Mouse (Mus musculus): ENCODE data around the gene B230118H07Rik. TPM values are rescaled to one million over a fixed set of nuclear protein-coding genes. Genes with fewer than 3 reads are reported as not detected.
A peak's percentile ranks its signal among the peaks of the same experiment; 100 is the strongest.

The B230118H07Rik gene
- polyA plus RNA-seq (2012; rRNA removed), result 1.9 and 2.7 TPM in 2 replicates

DNA sequence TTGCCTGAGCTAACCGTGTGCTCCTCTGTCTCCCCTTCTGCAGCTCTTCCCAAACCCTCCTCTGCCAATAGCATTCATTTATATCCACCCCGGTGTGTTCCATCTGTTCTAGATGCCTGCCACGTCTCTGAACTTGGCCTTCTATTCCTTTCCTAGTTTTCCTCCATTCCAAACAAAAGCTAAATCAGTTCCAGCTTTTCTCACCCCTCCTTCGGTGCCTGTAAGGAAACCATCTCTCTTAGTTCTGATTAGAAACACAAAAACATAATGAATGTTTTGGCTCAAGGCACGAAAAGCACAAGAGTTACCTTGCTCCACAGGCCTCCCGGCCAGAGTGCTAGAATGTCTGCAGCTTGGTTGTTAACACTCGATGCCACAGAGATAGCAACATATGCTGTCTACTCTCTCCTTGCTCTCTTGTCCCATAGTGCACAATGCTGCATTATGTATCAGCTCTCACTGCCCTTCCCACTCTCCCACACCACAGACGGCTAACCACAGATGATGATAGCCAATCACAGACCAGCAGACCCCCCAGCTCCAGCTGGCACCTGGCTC, at the start of gene B230118H07Rik, which contains the start of gene Rag1:
Gene B230118H07Rik, minus strand, starts transcription at position 419 of the 558 bp plus-strand sequence.
Gene Rag1, minus strand, starts transcription at position 388 of the 558 bp plus-strand sequence.
- DNase-seq (ENCODE audit: low read depth, low spot score), result no peak
- 44% methylated on average over 8 of the region's 8 CpGs for WGBS

DNA sequence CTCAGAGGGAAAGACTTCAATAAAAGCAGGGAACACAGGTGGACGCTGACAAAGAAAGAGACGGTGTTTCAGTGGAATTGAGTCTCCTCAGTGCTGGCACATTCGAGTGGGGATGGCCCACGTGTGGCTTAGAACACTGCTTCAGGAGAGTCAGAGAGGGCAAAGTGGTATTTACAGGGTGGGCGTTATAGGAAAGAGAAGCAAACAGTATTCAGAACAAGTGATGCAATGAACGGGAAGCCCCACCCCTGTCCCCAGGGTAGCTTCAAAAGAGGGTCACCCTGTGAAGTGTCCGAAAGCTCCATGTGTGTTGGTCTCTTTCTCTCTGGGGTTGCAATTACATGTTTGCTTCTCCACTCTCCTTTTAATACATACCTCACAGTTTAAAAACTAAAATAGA, 46.3 kb upstream of the B230118H07Rik start:
- 81% methylated on average over 7 of the region's 7 CpGs for WGBS

DNA sequence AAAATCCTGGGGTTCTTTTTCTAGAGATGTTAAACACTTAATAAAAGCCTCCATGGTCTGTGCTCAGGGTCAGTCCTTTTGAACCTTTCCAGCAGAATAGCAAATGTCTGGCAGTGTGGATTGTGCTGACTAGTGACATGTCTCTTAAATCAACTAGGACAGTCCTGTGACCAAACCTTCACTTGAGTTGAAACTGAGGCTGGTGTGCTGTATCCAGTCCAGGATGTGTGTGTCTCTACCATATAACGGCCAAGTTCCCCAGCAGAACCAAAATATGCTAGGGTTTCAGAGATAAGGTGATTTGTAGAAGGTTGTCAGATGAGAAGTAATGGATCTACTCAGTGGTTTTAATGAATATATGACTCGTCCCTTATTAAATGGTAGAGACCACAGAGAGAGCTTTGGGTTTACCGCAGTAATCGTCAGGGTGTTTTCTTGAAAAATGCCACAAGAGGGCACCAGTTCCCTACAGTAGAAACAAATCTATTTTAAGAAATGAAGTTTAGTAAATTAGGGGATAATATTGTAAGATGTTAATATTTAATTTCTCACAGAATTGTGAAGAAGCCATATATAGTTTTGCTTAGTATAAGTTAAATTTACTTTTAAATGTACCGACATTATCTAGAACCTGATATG, 44.4 kb upstream of the B230118H07Rik start:
- DNase-seq (ENCODE audit: low read depth, low spot score), result no peak
- WGBS, result 54% methylated on average over 5 of the region's 5 CpGs

More for the DNA sequence above, 46.3 kb upstream of the B230118H07Rik start:
- no peak for DNase-seq (ENCODE audit: low read depth, low spot score)

DNA sequence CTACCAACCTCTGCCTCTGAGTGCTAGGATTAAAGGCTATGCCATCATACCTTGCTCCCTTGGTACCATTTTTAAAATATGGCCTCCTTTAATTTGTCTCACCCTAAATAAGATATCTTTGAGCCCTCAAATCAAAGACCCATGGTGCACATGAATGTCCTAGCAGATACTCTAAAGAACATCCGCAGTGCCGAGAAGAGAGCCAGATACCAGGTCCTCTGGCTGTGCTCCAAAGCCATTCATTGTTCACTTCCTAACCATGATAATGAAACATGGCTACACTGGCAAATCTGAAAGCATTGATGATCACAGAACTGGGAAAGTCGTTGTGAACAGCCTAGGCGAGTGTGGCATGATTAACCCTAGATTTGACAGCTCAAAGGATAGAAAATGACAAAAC, 43.7 kb upstream of the B230118H07Rik start:
- WGBS, result 52% methylated on average over 4 of the region's 4 CpGs
- DNase-seq (ENCODE audit: low read depth, low spot score), result no peak

DNA sequence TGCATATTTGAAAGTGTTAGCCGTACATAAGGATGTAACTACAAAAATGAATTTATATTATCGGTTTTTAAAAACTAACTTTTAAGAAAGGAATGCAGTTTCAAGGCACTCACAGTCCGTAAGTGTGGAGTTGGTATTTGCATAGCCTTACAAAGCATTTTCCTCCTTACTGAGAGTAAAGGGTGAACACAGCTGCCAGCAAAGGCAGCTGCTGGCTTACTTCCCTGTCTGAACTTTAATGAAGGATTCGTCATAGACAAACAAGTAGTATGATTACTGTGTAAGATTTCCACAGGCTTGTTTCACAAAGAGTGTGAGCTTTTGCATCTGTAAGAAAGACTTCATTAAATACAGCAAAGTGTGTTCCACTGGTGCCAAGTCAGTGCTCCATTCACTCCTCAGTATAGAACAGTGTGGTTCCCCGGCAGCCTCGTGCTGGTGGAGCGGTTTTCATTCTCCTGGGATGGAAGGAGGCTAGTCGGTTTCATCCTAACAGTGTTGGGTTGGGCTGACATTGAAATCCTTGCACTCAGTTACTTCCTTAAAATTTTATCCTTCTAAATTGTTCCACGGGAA, 41.0 kb upstream of the B230118H07Rik start:
- WGBS, result 77% methylated on average over 9 of the region's 9 CpGs
- DNase-seq (ENCODE audit: low read depth, low spot score), result no peak

DNA sequence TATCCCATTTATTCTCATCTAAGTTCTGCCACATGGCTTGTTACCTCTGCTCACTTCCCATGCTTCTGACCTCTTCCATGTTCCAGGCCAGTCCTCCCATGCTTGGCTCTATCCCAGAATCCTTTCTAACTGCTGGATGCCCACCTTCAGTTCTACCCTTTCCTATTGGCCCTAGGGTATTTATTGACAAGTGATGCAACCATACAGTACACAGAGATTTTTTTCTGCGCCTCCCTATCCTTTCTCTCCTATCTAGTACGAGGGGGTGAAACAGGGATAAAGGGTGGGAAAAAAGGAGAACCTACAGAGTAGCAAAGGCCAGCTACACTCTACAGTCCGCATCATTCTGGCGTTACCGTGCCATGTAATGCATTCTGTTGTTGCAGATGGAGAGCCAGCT, 38.7 kb upstream of the B230118H07Rik start:
- 91% methylated on average over 5 of the region's 5 CpGs for WGBS

DNA sequence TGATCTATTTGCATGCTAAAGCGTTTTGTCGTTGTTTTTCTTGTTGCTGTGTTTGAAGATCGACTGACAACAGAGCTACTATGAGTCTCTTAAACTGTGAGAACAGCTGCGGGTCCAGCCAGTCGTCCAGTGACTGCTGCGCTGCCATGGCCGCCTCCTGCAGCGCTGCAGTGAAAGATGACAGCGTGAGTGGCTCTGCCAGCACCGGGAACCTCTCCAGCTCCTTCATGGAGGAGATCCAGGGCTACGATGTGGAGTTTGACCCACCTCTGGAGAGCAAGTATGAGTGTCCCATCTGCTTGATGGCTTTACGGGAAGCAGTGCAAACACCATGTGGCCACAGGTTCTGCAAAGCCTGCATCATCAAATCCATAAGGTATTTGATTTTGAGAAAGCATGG, 35.1 kb upstream of the B230118H07Rik start:
- 72% methylated on average over 12 of the region's 12 CpGs for WGBS
- DNase-seq (ENCODE audit: low read depth, low spot score), result no peak

More for the DNA sequence above, 38.7 kb upstream of the B230118H07Rik start:
- DNase-seq (ENCODE audit: low read depth, low spot score), result no peak

DNA sequence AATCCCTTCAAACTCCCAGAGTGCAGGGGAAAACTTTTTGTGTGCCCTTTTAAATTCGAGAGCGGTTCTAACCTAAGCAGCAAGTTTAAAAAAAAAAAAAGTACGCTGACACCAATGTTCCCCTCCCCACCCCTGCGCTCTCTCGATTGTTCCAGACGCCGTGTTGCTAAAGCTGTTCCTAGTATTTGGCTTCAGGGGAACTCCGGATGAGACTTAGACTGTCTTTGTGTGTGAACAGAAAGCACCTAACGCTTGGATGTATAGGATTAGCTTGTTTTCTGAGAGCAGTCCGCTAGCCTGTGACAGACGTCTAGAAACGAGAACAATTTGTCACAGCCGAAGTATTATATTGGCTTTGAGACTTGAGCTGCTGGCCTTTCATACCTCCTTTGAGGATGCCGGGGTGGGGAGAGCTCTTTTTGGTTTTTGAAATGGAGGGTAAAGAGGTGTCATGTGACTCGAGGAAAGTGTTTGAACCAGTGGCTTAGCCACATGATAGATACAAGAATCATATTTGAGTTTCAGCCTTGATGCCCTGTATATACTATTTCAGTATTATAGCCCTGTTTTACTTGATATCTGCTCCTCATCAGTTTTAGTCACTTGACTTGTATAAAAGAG, 29.9 kb upstream of the B230118H07Rik start:
- DNase-seq (ENCODE audit: low read depth, low spot score), result no peak
- WGBS, result 3% methylated on average over 15 of the region's 15 CpGs

DNA sequence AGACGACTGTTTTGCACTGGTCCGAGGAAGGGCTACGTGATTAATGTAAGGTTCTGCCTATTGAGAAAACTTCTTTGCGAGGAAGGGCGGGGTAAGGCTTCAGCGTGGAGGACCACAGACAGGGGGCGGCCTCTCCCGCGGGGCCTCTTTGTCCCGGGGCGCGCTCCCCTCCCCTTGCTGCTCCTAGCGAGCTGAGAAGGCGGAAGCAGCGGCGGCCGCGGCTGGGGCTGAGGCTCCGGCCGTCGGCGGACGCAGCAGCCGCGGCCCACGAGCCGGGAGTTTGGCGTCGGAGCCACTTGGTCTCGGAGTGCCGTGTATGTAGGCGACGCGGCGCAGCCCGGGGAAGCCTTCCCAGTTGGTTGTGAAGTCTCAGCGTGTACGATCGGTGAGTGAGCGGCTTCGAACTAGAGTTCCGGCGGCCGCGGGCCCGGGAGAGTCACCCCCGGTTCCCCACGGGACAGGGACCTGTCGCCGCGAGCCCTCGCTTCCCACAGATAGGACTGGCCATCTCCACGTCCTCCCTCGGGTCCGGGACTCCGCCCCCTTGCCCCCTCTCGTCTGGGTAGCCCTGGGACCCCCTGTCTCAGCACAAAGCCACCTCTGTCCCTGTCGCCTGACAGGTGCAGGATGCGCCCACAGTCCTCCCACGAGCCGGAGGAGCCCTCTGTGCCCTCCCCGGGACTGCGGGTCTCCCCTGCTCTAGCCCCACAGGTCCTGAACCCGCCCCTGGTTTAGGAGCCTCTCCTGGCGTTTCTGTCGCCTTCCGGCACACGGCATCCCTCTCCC, 29.1 kb upstream of the B230118H07Rik start, which contains the start of gene Traf6:
Gene Traf6, plus strand, starts transcription at position 194 of the 786 bp plus-strand sequence.
- WGBS, result under 1% methylated on average over 67 of the region's 68 CpGs
- DNase-seq (ENCODE audit: low read depth, low spot score), result peak; percentile 27

DNA sequence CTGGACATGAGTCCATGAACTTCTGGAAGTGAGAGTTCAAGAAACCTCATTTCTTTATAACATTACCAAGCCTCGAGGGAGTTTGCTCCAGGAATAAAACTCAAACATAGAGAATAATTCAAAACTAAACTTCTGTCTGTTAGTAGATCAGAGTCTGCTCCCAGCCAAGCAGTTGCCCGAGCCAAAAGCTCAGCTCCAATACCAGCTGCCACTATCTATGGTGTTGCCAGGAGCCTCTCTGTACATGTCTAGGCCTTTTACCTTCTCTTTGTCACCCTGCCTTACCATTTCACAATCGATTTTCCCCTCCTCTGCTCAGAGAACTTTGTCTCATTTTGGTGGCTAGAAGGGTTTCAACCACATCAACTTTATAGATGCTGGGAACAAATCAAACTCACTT, 24.2 kb upstream of the B230118H07Rik start:
- no peak for DNase-seq (ENCODE audit: low read depth, low spot score)
- WGBS, result 56% methylated on average over 3 of the region's 3 CpGs

DNA sequence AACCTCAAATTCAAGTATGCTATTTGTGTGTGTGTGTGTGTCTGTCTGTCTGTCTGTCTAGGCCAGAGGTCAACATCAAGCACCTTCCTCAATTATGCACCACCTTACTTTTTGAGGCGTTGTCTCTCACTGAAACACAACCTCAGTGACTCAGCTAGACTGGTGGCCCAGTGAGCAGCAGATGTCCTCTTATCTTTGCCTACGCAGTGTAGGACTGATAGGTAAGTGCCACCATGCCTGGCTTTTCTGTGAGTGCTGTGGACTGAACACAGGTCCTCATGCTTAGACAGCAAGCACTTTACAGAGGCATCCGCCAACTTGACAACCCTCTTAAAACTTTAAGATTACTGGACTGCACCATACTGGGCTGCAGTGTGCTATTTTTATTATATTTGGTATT, 19.4 kb upstream of the B230118H07Rik start:
- DNase-seq (ENCODE audit: low read depth, low spot score), result no peak
- WGBS, result 80% methylated on average over 3 of the region's 3 CpGs

DNA sequence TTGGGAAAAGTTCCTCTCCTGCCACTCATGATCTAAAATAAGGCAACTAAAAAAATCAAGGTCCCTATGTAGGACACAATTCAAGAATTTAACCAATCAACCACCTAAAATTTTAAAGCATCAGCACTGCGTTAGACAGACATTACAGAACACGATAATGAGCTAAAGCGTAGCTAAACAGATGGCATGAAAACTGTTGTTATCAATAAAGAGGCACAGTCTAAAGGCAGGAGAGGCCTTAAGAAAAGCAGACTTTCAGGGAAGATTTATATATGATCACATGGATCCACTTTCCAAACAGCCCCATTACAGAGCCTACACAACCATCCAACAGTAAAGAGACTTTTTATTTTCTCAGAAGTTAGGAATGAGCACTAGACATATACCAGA, 16.4 kb upstream of the B230118H07Rik start:
- DNase-seq (ENCODE audit: low read depth, low spot score), result no peak

DNA sequence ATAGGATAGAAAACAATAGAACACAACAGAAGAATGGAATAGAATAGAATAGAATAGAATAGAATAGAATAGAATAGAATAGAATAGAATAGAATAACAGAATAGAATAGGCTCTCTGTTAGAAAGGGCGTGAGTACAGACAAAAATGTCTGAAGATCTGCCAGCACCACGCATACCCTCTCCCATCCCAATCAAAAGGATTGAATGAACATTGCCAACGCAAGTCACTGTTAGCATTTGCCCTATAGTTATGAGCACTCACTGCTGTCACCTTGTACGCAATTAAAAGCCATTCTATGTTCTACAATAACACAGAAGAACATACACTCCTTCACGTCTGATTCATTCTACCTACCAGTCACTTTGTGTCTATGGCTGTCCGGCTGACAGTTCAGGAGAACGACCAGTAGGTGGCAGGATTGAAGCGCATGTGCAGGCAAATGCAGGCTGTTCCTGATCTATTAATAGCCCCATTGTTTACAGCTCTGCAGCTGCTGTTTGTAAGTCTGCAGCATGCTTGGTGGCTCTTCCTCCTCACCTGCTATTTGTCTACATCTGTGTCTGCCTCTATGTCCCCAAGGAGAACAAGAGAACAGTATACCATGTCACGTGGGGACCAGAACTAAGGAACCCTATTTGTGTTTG, 15.8 kb upstream of the B230118H07Rik start:
- no peak for DNase-seq (ENCODE audit: low read depth, low spot score)
- WGBS, result 24% methylated on average over 9 of the region's 9 CpGs

More for the DNA sequence above, 16.4 kb upstream of the B230118H07Rik start:
- 87% methylated on average over 3 of the region's 3 CpGs for WGBS

DNA sequence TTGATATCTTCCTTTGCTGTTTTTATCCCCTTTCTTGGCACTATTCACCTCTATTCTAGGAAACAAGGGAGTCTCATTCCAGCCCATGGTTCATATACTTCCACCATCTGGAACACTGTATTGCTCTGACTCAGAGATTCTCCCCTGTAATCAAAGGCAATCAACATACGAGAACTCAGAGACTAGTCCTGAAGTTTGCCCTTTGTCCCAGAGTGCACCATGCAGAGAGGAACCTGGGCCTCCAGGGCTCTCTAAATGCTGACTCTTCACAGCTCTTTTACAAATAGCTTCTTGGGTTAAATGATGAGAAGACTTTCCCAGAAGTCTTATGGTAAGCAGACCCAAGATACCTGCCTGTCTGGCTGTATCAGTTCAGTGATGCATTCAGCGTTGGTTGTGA, 11.2 kb upstream of the B230118H07Rik start:
- 36% methylated on average over 2 of the region's 2 CpGs for WGBS
- DNase-seq (ENCODE audit: low read depth, low spot score), result peak; percentile 19

DNA sequence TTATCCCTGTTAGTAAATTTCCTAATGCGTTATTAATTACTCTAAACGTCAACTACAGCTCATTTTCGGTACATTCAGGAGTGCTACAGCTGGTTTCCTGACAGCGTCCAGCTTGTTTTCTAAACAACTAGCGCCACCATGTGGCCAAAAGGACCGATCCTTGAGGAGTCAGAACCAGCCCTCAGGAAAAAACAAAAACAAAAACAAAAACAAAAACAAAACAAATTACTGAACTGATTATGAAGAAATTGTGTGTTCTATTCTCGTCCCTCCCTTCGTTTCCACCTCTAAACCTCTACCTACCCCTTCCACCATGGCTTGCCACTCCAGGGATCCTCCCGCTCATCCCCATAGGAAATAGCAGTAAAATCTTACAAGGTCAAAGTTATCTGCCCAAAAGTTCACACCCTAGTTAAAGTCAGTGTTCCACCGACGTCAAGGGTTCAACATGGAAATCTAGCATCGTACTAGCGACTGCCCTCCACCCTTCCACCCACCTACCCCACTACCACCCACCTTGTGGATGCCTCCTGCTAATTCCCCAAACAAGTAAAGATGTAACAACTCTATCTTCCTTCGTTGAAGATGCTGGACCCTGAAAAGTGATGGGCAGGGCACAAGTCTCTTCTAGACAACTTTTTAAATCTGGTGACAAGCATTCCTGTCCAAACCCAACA, 3.7 kb upstream of the B230118H07Rik start:
- 13% methylated on average over 14 of the region's 14 CpGs for WGBS
- peak; percentile 29 for DNase-seq (ENCODE audit: low read depth, low spot score)

DNA sequence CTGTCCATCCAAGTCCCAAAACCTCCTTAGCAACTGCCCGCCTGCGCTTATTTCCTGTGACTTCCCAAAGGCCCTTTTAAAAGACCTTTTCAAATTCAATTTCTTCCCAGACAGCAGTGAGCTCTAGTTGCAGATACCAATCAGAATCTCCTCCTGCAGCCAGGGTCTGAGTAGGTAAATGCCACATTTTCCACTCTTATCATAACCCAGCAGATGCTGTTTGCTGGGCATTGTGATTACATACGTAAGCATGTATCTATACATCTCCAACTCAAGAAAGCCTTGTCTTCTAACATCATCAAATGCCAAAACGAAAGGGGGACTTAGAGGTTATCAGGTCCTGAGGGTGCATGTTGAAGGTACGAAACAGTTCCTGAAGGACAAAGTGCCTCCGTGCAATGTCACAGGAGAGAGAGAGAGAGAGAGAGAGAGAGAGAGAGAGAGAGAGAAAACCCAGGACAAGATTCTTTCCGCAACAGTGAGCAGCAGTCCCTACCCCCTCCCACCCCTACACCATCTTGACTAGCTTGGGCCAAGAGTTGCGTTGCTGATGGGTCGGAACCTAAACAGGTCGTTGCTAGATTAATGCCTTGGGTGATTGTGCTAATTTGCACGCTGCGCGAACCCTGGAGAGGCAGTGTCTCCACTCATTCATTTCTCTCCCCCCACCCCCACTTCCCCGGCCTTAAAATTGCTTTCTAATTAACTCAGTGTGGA, 3.0 kb upstream of the B230118H07Rik start:
- 48% methylated on average over 14 of the region's 14 CpGs for WGBS
- DNase-seq (ENCODE audit: low read depth, low spot score), result no peak

DNA sequence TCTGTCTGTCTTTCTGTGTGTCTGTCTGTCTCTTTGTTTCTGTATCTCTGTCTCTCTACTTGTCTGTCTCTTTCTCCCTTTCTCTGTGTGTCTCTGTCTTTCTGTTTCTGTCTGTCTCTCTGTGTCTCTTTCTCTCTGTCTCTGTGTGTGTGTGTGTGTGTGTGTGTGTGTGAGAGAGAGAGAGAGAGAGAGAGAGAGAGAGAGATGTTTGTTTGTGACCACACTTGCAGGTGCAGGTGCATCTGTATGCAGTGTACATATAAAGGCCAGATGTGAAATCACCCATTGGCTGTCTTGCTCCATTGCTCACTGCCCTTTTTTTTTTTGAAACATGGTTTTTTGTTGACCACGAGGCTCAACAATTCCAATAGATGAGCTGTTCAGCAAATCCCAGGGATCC, 1.1 kb upstream of the B230118H07Rik start:
- 24% methylated on average over 1 of the region's 1 CpGs for WGBS
- DNase-seq (ENCODE audit: low read depth, low spot score), result no peak

DNA sequence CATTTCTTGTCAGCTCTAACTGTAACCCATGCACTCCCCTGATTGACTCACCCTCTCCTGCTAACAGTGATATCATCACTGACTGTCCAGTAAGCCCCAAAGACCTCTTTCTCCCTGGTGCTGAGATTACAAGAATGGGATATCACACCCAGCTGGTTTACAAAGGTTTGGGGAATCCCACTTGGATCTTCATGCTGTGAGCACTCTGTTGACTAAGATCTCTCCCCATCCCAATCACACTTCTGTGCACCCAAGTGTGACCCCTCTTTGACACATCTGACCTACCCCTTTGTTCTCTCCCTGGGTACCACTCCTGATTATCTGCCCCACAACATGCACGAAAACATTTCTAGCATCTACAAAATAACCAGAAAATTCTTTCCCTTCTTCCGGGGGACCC, 971 bp downstream of the B230118H07Rik start:
- no peak for DNase-seq (ENCODE audit: low read depth, low spot score)
- whole genome bisulfite sequencing, result 83% methylated on average over 2 of the region's 2 CpGs
